Mouse (Mus musculus): ENCODE results near the gene Ssbp2. TPM values are rescaled to one million over a fixed set of nuclear protein-coding genes. Genes with fewer than 3 reads are reported as not detected.

Gene Ssbp2
- total and polyA plus RNA-seq, 3 experiments = 12.6 to 38.4 TPM; not detected in 1

DNA sequence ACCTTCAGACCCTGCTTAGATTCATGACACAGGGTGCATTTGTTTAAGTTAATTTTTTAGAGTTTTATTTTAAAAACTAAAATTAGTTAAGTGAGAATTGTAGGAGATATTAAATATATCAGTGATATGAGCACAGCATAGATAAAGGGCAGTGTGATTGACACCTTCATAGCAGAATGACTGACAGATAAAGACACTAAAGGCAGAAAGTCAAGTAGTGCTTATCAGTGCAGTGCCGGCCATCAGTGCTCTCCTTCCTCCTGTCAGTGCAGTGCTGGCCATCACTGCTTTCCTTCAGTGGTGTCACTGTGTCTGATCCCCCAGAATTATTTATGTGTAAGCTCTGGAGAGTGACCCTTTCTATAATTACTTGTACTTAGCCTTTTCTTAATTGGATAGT, 159.3 kb downstream of the Ssbp2 start:
- TF ChIP-seq MXI1 (IDR thresholded peaks at IDR 0.05; ENCODE audit: low read depth, low read length) (no peak), RAD21 (IDR thresholded peaks at IDR 0.05; ENCODE audit: low read depth, low read length) (no peak), TAL1 (IDR thresholded peaks at IDR 0.05; ENCODE audit: low read length) (peak; percentile 46), ETS1 (IDR thresholded peaks at IDR 0.05; ENCODE audit: low read depth, low read length) (0 out of 2 replicates have a peak, but pooled peaks have one; percentile 27), GATA1 (IDR thresholded peaks at IDR 0.05; ENCODE audit: low read depth, low read length) (peak; percentile 78), CHD1 (IDR thresholded peaks at IDR 0.05; ENCODE audit: low read depth, low read length) (no peak), EP300 (IDR thresholded peaks at IDR 0.05; ENCODE audit: low read depth in 1 of 2, low read length in 2 of 2) (peak; percentile 42 to 67; a peak in 2 of 4 replicates), BHLHE40 (IDR thresholded peaks at IDR 0.05; ENCODE audit: borderline replicate concordance, low read depth, low read length) (no peak), RCOR1 (IDR thresholded peaks at IDR 0.05; ENCODE audit: low read depth, low read length) (0 out of 2 replicates have a peak, but pooled peaks have one; percentile 18), TBP (IDR thresholded peaks at IDR 0.05; ENCODE audit: low read depth, low read length) (no peak), TCF12 (IDR thresholded peaks at IDR 0.05; ENCODE audit: low read depth, low read length) (peak; percentile 44; the same call in 1 of the 2 replicates), MYB (IDR thresholded peaks at IDR 0.05; ENCODE audit: low read depth, low read length) (no peak)
- no peak overlapping the region for H3K9ac ChIP-seq (ENCODE audit: control insufficient read depth, low read depth, low read length, poor library complexity, severe bottlenecking)
- H3K27ac ChIP-seq (ENCODE audit: control insufficient read depth, low read depth, low read length) = no peak overlapping the region
- no peaks in the 10 kb centered on the region for H3K27me3 ChIP-seq (ENCODE audit: control insufficient read depth in 1 of 2, insufficient read depth in 2 of 2, low read length in 2 of 2)
- H3K79me2 ChIP-seq (ENCODE audit: control insufficient read depth, insufficient read depth, low read length, poor library complexity) = no peaks in the 10 kb centered on the region
- H3K36me3 ChIP-seq (ENCODE audit: control insufficient read depth in 1 of 2, insufficient read depth in 2 of 2, low read length in 2 of 2) = peaks cover 0 to 5% of the 10 kb centered on the region in 2 experiments; a peak in 3 of 4 replicates
- no peak overlapping the region for H3K4me3 ChIP-seq (ENCODE audit: control insufficient read depth in 1 of 2, insufficient read depth in 1 of 2, low read depth in 2 of 2, low read length in 2 of 2)
- no peak for DNase-seq (ENCODE audit: low read depth, low spot score)
- peaks cover 2 to 5% of the 10 kb centered on the region in 2 experiments for H3K4me1 ChIP-seq (ENCODE audit: control insufficient read depth in 1 of 2, insufficient read depth in 2 of 2, low read length in 2 of 2)
- no peaks in the 10 kb centered on the region for H3K9me3 ChIP-seq (replicated peaks; ENCODE audit: insufficient read depth, low read length)

DNA sequence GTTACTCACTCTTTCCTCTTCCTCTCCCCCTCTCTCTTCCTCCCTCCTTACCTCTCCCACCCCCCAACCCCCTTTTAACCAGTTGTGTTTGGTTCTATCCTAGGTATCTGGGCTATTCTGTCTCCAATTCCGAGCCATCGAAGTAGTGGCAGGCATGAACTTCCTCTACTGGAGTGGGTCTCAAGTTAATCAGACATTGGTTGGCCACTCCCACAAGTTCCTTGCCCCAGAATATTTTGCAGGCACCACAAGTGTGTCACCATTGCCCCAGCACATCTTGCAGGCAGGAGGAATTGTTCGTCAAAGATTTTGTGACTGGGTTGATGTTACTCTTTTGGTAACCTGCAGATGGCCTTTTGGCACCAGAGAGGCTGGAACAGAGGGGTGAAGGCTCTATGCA, 160.5 kb downstream of the Ssbp2 start:
- no peaks in the 10 kb centered on the region for H3K9me3 ChIP-seq (replicated peaks; ENCODE audit: insufficient read depth, low read length)
- H3K27me3 ChIP-seq (ENCODE audit: control insufficient read depth in 1 of 2, insufficient read depth in 2 of 2, low read length in 2 of 2) = no peaks in the 10 kb centered on the region
- H3K27ac ChIP-seq (ENCODE audit: control insufficient read depth, low read depth, low read length) = no peak overlapping the region
- TF ChIP-seq ZKSCAN1 (IDR thresholded peaks at IDR 0.05; ENCODE audit: low read depth, low read length) = no peak
- TF ChIP-seq CHD2 (IDR thresholded peaks at IDR 0.05; ENCODE audit: low read length) = no peak
- no peak for TF ChIP-seq CHD1 (IDR thresholded peaks at IDR 0.05; ENCODE audit: low read depth, low read length)
- no peak for TF ChIP-seq POLR2A (IDR thresholded peaks at IDR 0.05; ENCODE audit: control insufficient read depth in 1 of 2, insufficient read depth in 1 of 2, low read depth in 1 of 2, low read length in 2 of 2, poor library complexity in 1 of 2)
- TF ChIP-seq ETS1 (IDR thresholded peaks at IDR 0.05; ENCODE audit: low read depth, low read length) = no peak
- no peak for TF ChIP-seq SIN3A (IDR thresholded peaks at IDR 0.05; ENCODE audit: low read length)
- H3K4me1 ChIP-seq (ENCODE audit: control insufficient read depth in 1 of 2, insufficient read depth in 2 of 2, low read length in 2 of 2) = peaks cover 2 to 5% of the 10 kb centered on the region in 2 experiments
- peaks cover 0 to 5% of the 10 kb centered on the region in 2 experiments; a peak in 3 of 4 replicates for H3K36me3 ChIP-seq (ENCODE audit: control insufficient read depth in 1 of 2, insufficient read depth in 2 of 2, low read length in 2 of 2)
- no peak for DNase-seq (ENCODE audit: low read depth, low spot score)
- no peak overlapping the region for H3K9ac ChIP-seq (ENCODE audit: control insufficient read depth, low read depth, low read length, poor library complexity, severe bottlenecking)
- H3K79me2 ChIP-seq (ENCODE audit: control insufficient read depth, insufficient read depth, low read length, poor library complexity) = no peaks in the 10 kb centered on the region
- H3K4me3 ChIP-seq (ENCODE audit: control insufficient read depth in 1 of 2, insufficient read depth in 1 of 2, low read depth in 2 of 2, low read length in 2 of 2) = no peak overlapping the region

Data from MEL (cell line).